Mouse (Mus musculus) heart, embryonic 12.5 days (tissue): ENCODE measurements around the gene Atg4b. TPM values are rescaled to one million over a fixed set of nuclear protein-coding genes. Genes with fewer than 3 reads are reported as not detected.
"Not testable (repeated sequence)": the region's sequence is repeated elsewhere in the genome, so short reads cannot be mapped to it uniquely, and the experiment has no call there.

ENCODE experiments used
- ATAC-seq: fragments of 200-750 bp; cut with Nextera tagmentation; 2 replicates; pipeline ENCODE4 v1.8.0; 2017; ENCODE audit warnings: moderate TSS enrichment, moderate library complexity; ENCODE audit not compliant: insufficient number of reproducible peaks, low FRiP score
- H3K27ac ChIP-seq: fragments of 300-500 bp; sonication (generic); 2 replicates; pipeline ENCODE4 v1.5.1; 2016; ENCODE audit warnings: mild to moderate bottlenecking, moderate library complexity; ENCODE audit not compliant: poor library complexity, severe bottlenecking
- H3K27me3 ChIP-seq: fragments of 300-500 bp; sonication (generic); replicated peaks from 2 replicates; pipeline ENCODE4 v1.6.1; 2016; ENCODE audit warnings: mild to moderate bottlenecking, moderate library complexity
- H3K36me3 ChIP-seq: fragments of 300-500 bp; sonication (generic); 2 replicates; pipeline ENCODE4 v1.6.1; 2016; ENCODE audit warnings: mild to moderate bottlenecking, moderate library complexity
- H3K4me1 ChIP-seq: fragments of 300-500 bp; sonication (generic); replicated peaks from 2 replicates; pipeline ENCODE4 v1.6.1; 2016; ENCODE audit warnings: mild to moderate bottlenecking
- H3K4me2 ChIP-seq: fragments of 300-500 bp; sonication (generic); 2 replicates; pipeline ENCODE4 v1.6.1; 2016; ENCODE audit warnings: mild to moderate bottlenecking, moderate library complexity
- H3K4me3 ChIP-seq: fragments of 300-500 bp; sonication (generic); 2 replicates; pipeline ENCODE4 v1.5.1; 2016; ENCODE audit warnings: mild to moderate bottlenecking
- H3K9ac ChIP-seq: fragments of 300-500 bp; sonication (generic); 2 replicates; pipeline ENCODE4 v1.6.1; 2016; ENCODE audit warnings: mild to moderate bottlenecking, moderate library complexity
- H3K9me3 ChIP-seq: fragments of 300-500 bp; sonication (generic); replicated peaks from 2 replicates; pipeline ENCODE4 v1.6.1; 2016; ENCODE audit warnings: mild to moderate bottlenecking, moderate library complexity
- WGBS: fragments of 180-500 bp; shearing (Covaris S2); methylation state at CpG from one replicate; pipeline ENCODE4 v1.1.7; 2016; 5-methylcytosine and 5-hydroxymethylcytosine counted together
- polyA plus RNA-seq: library from polyadenylated mRNA; unstranded; fragments of >200 nt; fragmentation: Nextera tagmentation; extraction: Ambion mirVana; gene quantifications from 2 replicates; pipeline ENCODE4 v1.2.1, GENCODE M21; 2016

Atg4b gene
- polyA plus RNA-seq, 1 experiment from 2014 or later, result 68.1 TPM

GRCm38 (mm10) chr1:93835876-93836531 lies 84.7 kb downstream of the Atg4b start:
- Histone ChIP-seq H3K27me3 (no peaks in the 10 kb centered on the region), H3K9ac (no peak overlapping the region), H3K4me2 (no peak overlapping the region), H3K4me1 (peaks cover 7% of the 10 kb centered on the region; the same call in 1 of the 2 replicates), H3K27ac (no peak overlapping the region), H3K36me3 (peaks cover 14% of the 10 kb centered on the region), H3K4me3 (no peak overlapping the region), H3K9me3 (no peaks in the 10 kb centered on the region)
- ATAC-seq, result no peak
- 73% methylated on average over 6 of the region's 6 CpGs for WGBS

DNA sequence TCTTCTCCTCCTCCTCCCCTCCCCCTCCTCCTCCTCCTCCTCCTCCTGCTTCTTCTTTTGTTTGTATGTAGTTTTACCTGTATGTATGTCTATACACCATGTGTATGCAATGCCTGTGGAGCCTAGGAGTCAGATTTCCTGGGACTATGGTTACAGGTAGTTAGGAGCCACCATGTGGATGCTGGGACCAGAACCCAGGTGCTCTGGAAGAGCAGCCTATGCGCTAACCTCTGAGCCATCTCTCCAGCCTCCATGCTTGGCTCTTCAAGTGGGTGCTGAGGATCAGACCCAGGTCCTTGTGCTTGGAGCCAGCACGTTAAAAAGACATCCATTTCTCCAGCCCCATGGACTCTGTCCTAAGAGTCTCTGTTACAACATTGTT lies 85.2 kb downstream of the Atg4b start:
- WGBS, result 86% methylated on average over 2 of the region's 2 CpGs
- no peak for ATAC-seq
- H3K4me3 ChIP-seq, result no peak overlapping the region
- no peak overlapping the region for H3K27ac ChIP-seq
- H3K9ac ChIP-seq, result no peak overlapping the region
- H3K4me1 ChIP-seq, result peaks cover 7% of the 10 kb centered on the region; the same call in 1 of the 2 replicates
- peaks cover 14% of the 10 kb centered on the region for H3K36me3 ChIP-seq
- no peaks in the 10 kb centered on the region for H3K9me3 ChIP-seq
- H3K27me3 ChIP-seq, result no peaks in the 10 kb centered on the region
- H3K4me2 ChIP-seq, result no peak overlapping the region

DNA sequence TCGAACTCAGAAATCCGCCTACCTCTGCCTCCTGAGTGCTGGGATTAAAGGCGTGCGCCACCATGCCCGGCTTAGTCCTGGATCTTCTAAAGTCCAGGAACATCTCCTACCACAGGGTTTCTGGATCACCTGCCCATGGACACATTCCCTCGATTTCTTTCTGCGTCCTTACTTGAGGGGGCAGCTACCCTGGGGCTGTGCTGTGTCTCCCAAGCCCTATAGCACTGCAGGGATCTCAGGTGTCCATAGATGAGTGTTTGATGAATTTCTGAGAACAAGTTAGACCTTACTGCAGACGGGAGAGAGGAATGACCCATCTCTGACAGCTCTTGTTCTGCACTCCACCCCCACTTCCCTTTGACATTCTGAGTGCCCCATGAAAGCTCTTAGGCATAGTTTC lies 86.0 kb downstream of the Atg4b start:
- H3K9ac ChIP-seq, result no peak overlapping the region
- no peak overlapping the region for H3K4me3 ChIP-seq
- H3K27ac ChIP-seq, result no peak overlapping the region
- H3K27me3 ChIP-seq, result no peaks in the 10 kb centered on the region
- 86% methylated on average over 8 of the region's 8 CpGs for WGBS
- no peak overlapping the region for H3K4me2 ChIP-seq
- H3K4me1 ChIP-seq, result peaks cover 7% of the 10 kb centered on the region; the same call in 1 of the 2 replicates
- ATAC-seq, result no peak
- peaks cover 14% of the 10 kb centered on the region for H3K36me3 ChIP-seq
- no peaks in the 10 kb centered on the region for H3K9me3 ChIP-seq

GRCm38 (mm10) chr1:93838569-93838968 lies 87.3 kb downstream of the Atg4b start:
- not testable (repeated sequence) for H3K4me1 ChIP-seq, H3K9ac ChIP-seq, H3K9me3 ChIP-seq, H3K4me3 ChIP-seq, H3K27me3 ChIP-seq, H3K4me2 ChIP-seq, H3K27ac ChIP-seq, ATAC-seq
- peaks cover 14% of the 10 kb centered on the region for H3K36me3 ChIP-seq
- WGBS, result 83% methylated on average over 8 of the region's 8 CpGs

Other genes starting within 250 kb of the Atg4b start
- 4.2 and 5.4 TPM in 2 replicates for gene Farp2, start 239.4 kb upstream of the Atg4b start, polyA plus RNA-seq
- gene Stk25, start 92.8 kb upstream of the Atg4b start, polyA plus RNA-seq, result 133 and 143 TPM in 2 replicates
- 48.1 and 50.0 TPM in 2 replicates for gene Bok, start 65.8 kb upstream of the Atg4b start, polyA plus RNA-seq
- gene Thap4, start 3.4 kb downstream of the Atg4b start, polyA plus RNA-seq, result 47.2 and 51.8 TPM in 2 replicates
- 183 and 191 TPM in 2 replicates for gene Dtymk, start 50.4 kb downstream of the Atg4b start, polyA plus RNA-seq
- 16.6 and 16.9 TPM in 2 replicates for gene Ing5, start 52.5 kb downstream of the Atg4b start, polyA plus RNA-seq
- 15.5 and 16.4 TPM in 2 replicates for gene D2hgdh, start 73.4 kb downstream of the Atg4b start, polyA plus RNA-seq
- gene Gal3st2, start 109.8 kb downstream of the Atg4b start, polyA plus RNA-seq, result 0.08 TPM in 1 of 2 replicates, not detected in the other
- gene Gal3st2b, start 166.8 kb downstream of the Atg4b start, polyA plus RNA-seq, result 0.08 TPM in 1 of 2 replicates, not detected in the other
- not detected in 2 replicates for gene Gal3st2c, start 239.0 kb downstream of the Atg4b start, polyA plus RNA-seq